Mouse (Mus musculus) frontal cortex, postnatal 36 days (tissue): ENCODE results near the gene Isx.

ENCODE experiments used
- DNase-seq, 2 experiments: peaks; one replicate each; pipeline ENCODE4 v3.0.0; 2022; ENCODE audit warnings: low spot score in 2 of 2

The Isx gene

DNA sequence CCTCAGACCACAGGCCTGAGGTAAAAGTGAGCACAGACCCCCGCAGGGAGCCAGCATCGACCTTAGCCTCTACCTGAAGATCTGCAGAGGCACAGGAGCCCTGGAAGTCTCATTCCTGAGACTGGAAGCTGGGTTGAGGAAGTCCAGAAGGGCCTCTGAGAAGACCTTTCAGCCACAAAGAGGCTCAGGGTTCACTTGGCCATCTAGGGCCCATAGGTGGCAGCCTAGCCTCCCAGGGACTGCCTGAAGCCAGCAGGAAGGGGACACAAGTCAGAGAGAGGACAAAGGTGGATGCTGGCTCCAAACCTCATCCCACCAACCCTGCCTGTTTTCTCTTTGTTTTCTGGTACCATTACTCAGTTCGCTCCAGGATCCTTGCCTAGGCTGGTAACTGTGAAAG, at the start of gene Isx:
Gene Isx (plus strand): TSS at position 234 of the 400 bp plus-strand sequence.
- no peak for DNase-seq

- no peak for DNase-seq
These were observed 45.3 kb upstream of the Isx start for GRCm38 (mm10) chr8:74827689-74828088.

GRCm38 (mm10) chr8:74831322-74831721, 41.7 kb upstream of the Isx start:
- DNase-seq = no peak

DNA sequence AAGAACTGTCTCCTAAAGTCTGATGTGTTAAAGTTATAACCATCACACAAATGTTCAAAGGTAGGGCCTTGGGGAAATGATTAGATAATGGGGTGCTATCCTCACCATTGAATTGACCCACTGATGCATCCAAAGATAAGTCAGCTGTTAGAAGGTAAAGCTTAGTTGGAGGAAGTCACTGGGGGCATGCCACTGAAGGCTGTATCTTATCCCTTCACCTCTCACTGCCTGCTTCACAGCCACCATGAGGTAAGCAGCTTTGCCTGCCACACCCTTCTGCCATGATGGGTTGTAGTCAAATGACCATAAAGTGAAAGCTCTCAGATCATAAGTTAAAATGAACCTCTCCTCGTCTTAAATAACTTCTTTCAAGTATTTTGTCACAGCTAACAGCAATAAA, 38.7 kb upstream of the Isx start:
- DNase-seq = no peak

GRCm38 (mm10) chr8:74847376-74848048, 25.5 kb upstream of the Isx start:
- DNase-seq = no peak

GRCm38 (mm10) chr8:74848707-74849106, 24.3 kb upstream of the Isx start:
- no peak for DNase-seq

DNA sequence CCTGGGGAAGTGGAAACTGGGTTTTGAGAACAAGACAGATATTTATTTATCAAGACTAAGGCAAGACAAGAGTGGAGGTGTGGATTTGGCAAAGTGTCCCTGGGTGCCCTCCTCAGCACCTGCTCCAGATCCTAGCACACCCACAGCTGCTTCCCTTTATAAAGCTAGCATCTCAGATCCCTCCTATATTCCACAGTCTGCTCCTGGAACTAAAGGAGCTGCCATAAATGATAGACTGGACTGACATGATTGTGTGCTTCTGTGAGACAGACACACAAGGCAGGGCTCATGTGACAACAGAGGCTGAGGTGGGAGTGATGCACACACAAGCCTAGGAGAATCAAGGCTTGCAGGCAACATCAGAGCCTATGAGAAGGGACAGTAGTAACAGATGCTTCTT, 22.0 kb upstream of the Isx start:
- DNase-seq = peak in 1 of 2 experiments; percentile 35

GRCm38 (mm10) chr8:74851837-74852236, 21.1 kb upstream of the Isx start:
- no peak for DNase-seq

GRCm38 (mm10) chr8:74853488-74853887, 19.5 kb upstream of the Isx start:
- peak; percentile 51 to 76 for DNase-seq

DNA sequence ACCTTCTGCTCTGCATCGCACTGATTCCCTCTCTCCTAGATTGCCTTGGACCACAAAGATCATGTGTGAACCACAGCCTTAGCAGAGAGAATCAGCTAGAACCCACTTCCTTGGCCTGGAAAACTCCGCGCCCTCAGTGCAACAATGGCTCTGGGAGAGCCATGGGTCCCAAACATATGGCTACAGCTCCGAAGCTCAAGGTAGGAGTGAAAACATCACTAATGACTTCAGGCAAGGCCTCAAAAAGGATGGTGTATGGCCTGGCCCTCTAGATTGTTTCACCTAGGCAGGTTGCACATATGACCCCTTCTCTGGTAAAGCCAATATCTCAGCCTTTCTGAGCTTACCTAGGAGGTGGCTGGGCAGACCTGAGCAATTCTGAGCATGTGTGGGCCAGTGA, 18.2 kb upstream of the Isx start:
- DNase-seq = no peak

GRCm38 (mm10) chr8:74855341-74855740, 17.6 kb upstream of the Isx start:
- no peak for DNase-seq

DNA sequence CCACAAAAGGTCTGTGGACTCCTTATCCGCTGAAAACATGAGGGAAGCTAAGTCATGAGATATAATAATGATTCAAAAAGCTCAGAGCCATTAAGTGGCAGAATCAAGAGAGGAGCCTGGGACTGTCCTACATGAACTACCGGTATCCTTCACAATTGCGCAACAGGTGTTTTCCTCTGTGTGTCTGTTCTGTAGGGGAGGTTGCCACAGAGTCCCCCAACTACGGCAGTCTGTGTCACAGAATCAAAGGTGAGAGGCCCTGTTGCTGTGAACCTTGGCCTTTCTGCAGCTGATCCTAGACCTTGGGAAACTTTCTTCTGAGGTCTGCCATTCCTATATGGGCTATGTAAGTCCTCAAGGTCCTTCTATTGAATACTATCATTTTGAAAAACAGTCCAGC, 13.7 kb upstream of the Isx start:
- no peak for DNase-seq

DNA sequence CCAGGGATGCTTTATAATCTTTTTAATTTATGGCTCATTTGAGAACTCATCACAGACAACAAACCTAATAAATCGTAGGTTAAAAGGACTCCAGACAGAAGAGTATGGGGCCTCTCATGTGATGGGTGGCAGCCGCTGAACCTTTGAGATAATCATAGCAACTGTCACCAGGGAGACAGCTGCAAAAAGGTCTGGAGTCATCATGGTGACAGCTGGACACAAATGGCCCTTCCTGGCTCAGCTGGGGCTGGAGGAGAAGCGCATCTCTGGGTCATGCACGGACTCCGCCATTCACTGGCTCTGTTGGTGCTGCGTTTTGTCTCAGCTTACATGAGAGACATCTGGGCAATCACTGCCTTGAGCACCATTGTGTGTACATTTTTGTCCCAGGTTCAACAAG, 12.5 kb upstream of the Isx start:
- DNase-seq = no peak

DNA sequence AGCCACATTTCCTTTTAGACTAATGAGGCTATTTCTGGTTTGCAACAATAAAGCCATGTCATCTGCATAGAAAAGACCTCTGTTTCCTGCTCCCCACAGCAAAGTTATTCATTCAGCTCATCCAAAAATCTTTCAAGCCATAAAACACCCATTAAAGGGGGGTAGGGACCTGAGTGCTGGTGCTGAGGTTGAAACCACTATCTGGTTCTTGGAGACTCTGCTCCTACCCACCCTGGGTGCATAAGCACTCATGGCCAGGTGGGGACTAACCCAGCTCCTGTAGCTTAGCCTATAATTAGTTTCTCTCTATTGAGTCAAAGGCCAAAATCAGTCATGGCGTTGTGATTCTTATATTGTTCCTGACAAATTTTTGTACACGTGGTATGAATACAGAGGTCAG, 10.4 kb upstream of the Isx start:
- no peak for DNase-seq

GRCm38 (mm10) chr8:74870346-74870949, 2.5 kb upstream of the Isx start:
- no peak for DNase-seq

DNA sequence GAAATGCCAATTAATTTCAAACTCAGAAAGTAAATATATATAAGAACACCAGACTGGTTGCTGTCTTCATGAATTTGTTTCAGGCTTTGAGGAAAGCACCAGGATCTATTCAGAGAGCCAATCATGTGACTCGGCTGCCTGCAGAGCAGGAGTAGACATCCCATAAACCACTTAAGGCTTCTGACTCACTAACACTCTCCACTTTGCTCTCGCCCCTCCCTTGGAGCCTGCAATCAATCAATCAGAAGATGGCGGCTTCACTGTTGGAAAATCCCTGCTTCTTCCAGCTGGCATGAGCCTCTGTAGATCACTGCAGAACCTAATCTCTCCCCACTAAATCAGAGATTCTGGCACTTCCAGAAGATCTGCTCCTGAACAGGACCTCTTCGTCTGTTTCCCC, 1.3 kb upstream of the Isx start:
- DNase-seq = no peak

GRCm38 (mm10) chr8:74872151-74872823, 686 bp upstream of the Isx start:
- no peak for DNase-seq

DNA sequence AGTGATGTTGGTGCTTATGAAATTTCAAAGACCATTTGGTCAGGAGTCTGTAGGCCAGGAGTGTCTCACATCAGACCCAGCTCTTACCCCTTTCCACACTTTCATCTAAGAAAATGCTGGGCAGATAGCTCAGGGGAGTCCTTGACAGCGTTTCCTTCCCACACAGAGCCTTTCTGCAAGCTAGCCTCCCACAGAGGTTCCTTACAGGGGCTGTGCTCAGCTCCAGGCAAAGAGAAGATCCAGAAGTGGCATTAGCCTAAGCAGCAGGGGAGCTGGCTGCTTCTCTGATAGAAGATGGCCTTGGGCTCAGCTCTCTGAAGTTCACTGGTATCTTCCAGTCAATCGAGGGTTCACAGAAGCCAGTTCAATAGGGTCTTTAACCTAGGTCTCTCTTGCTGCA, 1.6 kb downstream of the Isx start:
- peak; percentile 36 to 43 for DNase-seq

DNA sequence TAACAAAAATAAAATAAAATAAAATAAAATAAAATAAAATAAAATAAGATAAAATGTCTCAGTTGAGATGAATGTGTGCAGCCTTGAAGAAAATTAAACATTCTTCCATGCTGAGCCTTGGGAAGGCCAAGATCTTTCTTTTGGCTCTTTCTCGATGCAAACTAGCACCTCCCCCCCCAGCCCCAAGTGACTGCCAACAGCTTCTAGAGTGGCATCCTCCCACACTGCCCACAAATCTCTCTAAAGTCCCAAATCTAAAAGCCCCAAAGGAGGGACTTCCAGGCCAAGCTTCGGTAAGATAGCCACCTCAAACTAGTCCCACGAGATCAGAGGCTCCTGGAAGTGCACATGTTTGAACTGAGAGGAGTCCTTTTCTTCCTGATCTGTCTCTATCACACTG, 5.7 kb downstream of the Isx start:
- no peak for DNase-seq

- DNase-seq = peak in 1 of 2 experiments; percentile 53
These were observed 15.8 kb downstream of the Isx start for GRCm38 (mm10) chr8:74888763-74889162.

- peak; percentile 46 to 52 for DNase-seq
These were observed 18.1 kb downstream of the Isx start for GRCm38 (mm10) chr8:74891030-74891429.

DNA sequence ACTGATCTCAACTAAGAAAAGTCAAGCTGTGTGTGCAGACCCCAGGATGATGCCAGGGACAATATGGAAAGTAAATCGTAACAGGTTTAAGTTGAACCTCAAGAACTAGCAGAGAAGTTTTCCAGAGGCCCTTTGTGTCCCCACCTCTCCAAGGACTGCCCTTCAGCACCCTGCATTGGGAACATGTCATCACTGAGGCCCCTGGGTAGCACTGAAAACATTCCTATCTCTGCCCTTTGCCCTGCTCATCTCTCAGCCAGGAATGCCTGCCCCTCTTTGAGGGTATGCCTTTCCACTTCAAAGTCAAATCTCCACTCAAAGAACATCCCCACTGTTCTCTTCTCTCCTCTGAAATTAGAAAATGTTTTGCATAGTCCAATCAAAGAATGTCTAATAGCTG, 23.3 kb downstream of the Isx start:
- no peak for DNase-seq

DNA sequence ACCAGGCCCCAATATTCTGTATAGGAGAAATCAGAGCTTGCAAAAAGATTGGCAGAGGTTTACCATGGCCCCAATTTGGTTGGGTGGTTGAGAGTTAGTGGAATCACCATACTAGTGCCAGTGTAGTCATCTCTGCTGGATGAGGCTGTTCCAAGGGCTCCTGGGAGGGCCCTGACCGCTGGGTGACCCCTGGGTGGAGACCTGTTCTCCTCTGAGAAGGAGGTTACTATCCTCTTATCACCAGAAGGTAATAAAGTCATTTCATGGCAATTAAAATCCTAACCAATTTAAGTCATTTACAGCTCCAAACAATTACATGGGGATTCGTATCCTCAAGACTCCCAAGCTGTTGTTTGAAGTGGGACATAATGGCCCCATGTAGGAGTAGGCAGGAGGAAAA, 24.3 kb downstream of the Isx start:
- no peak for DNase-seq
